Mouse (Mus musculus) MEL (cell line): ENCODE results near the gene Lmntd1. TPM values are rescaled to one million over a fixed set of nuclear protein-coding genes. Genes with fewer than 3 reads are reported as not detected.

Experiments used
- DNase-seq: peaks from one replicate; pipeline ENCODE4 v3.0.0; 2011; ENCODE audit warnings: low read depth, low spot score
- H3K27ac ChIP-seq: 2 replicates; pipeline ENCODE4 v1.5.1; 2012; ENCODE audit warnings: low read depth, mild to moderate bottlenecking, control low read depth, low read length, moderate library complexity; ENCODE audit not compliant: control insufficient read depth
- H3K27me3 ChIP-seq, 2 experiments: fragments of 150-350 bp in 1 of 2; sonication (generic) in 1 of 2; 2 replicates each; pipeline ENCODE4 v1.6.1; 2012; ENCODE audit warnings: low read length in 2 of 2, mild to moderate bottlenecking in 2 of 2, improper control_type of control experiment in 1 of 2, moderate library complexity in 1 of 2; ENCODE audit not compliant: insufficient read depth in 2 of 2, control insufficient read depth in 1 of 2
- H3K36me3 ChIP-seq, 2 experiments: 2 replicates each; pipeline ENCODE4 v1.6.1; 2012 to 2014; ENCODE audit warnings: low read length in 2 of 2, improper control_type of control experiment in 1 of 2, inconsistent platforms in 1 of 2, mild to moderate bottlenecking in 1 of 2; ENCODE audit not compliant: insufficient read depth in 2 of 2, control insufficient read depth in 1 of 2
- H3K4me1 ChIP-seq, 2 experiments: fragments of 150-350 bp in 1 of 2; sonication (generic) in 1 of 2; 2 replicates each; pipeline ENCODE4 v1.6.1; 2012; ENCODE audit warnings: low read length in 2 of 2, improper control_type of control experiment in 1 of 2, mild to moderate bottlenecking in 1 of 2; ENCODE audit not compliant: insufficient read depth in 2 of 2, control insufficient read depth in 1 of 2
- H3K4me3 ChIP-seq, 2 experiments: fragments of 150-350 bp in 1 of 2; sonication (generic) in 1 of 2; 2 replicates each; pipeline ENCODE4 v1.5.1; 2012; ENCODE audit warnings: low read depth in 2 of 2, low read length in 2 of 2, mild to moderate bottlenecking in 2 of 2, moderate library complexity in 2 of 2, control low read depth in 1 of 2, improper control_type of control experiment in 1 of 2; ENCODE audit not compliant: control insufficient read depth in 1 of 2, insufficient read depth in 1 of 2
- H3K79me2 ChIP-seq: 2 replicates; pipeline ENCODE4 v1.6.1; 2012; ENCODE audit warnings: mild to moderate bottlenecking, low read length, moderate library complexity; ENCODE audit not compliant: control insufficient read depth, poor library complexity, insufficient read depth
- H3K9ac ChIP-seq: 2 replicates; pipeline ENCODE4 v1.6.1; 2012; ENCODE audit warnings: low read depth, mild to moderate bottlenecking, control low read depth, low read length, moderate library complexity; ENCODE audit not compliant: control insufficient read depth, poor library complexity, severe bottlenecking
- H3K9me3 ChIP-seq: fragments of 150-350 bp; sonication (generic); replicated peaks from 2 replicates; pipeline ENCODE4 v1.6.1; 2012; ENCODE audit warnings: mild to moderate bottlenecking, low read length, improper control_type of control experiment, moderate library complexity; ENCODE audit not compliant: insufficient read depth
- CHD2 ChIP-seq: IDR thresholded peaks from 2 replicates; pipeline ENCODE4 v1.6.1; 2011; ENCODE audit warnings: low read length, improper control_type of control experiment
- CTCF ChIP-seq, 3 experiments: IDR thresholded peaks in 2 of 3; conservative IDR thresholded peaks in 1 of 3; 2 replicates each; pipeline ENCODE4 v1.5.1; 2011 to 2012; ENCODE audit warnings: low read length in 3 of 3, low read depth in 2 of 3, mild to moderate bottlenecking in 2 of 3, improper control_type of control experiment in 1 of 3, inconsistent platforms in 1 of 3, mixed read lengths in 1 of 3, moderate library complexity in 1 of 3; ENCODE audit not compliant: control insufficient read depth in 1 of 3, insufficient read depth in 1 of 3, poor library complexity in 1 of 3, severe bottlenecking in 1 of 3
- ELF1 ChIP-seq: IDR thresholded peaks from 2 replicates; pipeline ENCODE4 v1.6.1; 2014; ENCODE audit warnings: low read depth, mild to moderate bottlenecking, inconsistent platforms, low read length, improper control_type of control experiment, moderate library complexity
- HCFC1 ChIP-seq: IDR thresholded peaks from 2 replicates; pipeline ENCODE4 v1.6.1; 2012; ENCODE audit warnings: low read depth, mild to moderate bottlenecking, inconsistent platforms, low read length, improper control_type of control experiment, moderate library complexity
- JUND ChIP-seq: IDR thresholded peaks from 2 replicates; pipeline ENCODE4 v1.6.1; 2011; ENCODE audit warnings: low read depth, mild to moderate bottlenecking, improper control_type of control experiment, low read length
- MAFK ChIP-seq: IDR thresholded peaks from 2 replicates; pipeline ENCODE4 v1.6.1; 2011; ENCODE audit warnings: low read depth, mild to moderate bottlenecking, low read length, improper control_type of control experiment, borderline replicate concordance
- MAX ChIP-seq: IDR thresholded peaks from 2 replicates; pipeline ENCODE4 v1.6.1; 2011; ENCODE audit warnings: low read length, improper control_type of control experiment
- NRF1 ChIP-seq: IDR thresholded peaks from 2 replicates; pipeline ENCODE4 v1.6.1; 2014; ENCODE audit warnings: low read depth, mild to moderate bottlenecking, inconsistent platforms, low read length, improper control_type of control experiment, moderate library complexity; ENCODE audit not compliant: poor library complexity, insufficient read depth, severe bottlenecking
- RAD21 ChIP-seq: IDR thresholded peaks from 2 replicates; pipeline ENCODE4 v1.6.1; 2011; ENCODE audit warnings: mild to moderate bottlenecking, low read depth, low read length, improper control_type of control experiment
- RCOR1 ChIP-seq: IDR thresholded peaks from 2 replicates; pipeline ENCODE4 v1.6.1; 2012; ENCODE audit warnings: low read depth, mild to moderate bottlenecking, inconsistent platforms, low read length, improper control_type of control experiment
- SMC3 ChIP-seq: IDR thresholded peaks from 2 replicates; pipeline ENCODE4 v1.6.1; 2011; ENCODE audit warnings: low read depth, low read length, improper control_type of control experiment
- TAL1 ChIP-seq: IDR thresholded peaks from 2 replicates; pipeline ENCODE4 v1.6.1; 2012; ENCODE audit warnings: mild to moderate bottlenecking, inconsistent platforms, low read length, moderate library complexity, mixed read lengths
- TBP ChIP-seq: IDR thresholded peaks from 2 replicates; pipeline ENCODE4 v1.8.0; 2011; ENCODE audit warnings: low read depth, low read length, improper control_type of control experiment
- TCF12 ChIP-seq: IDR thresholded peaks from 2 replicates; pipeline ENCODE4 v1.6.1; 2014; ENCODE audit warnings: low read depth, mild to moderate bottlenecking, inconsistent platforms, low read length, improper control_type of control experiment, moderate library complexity
- ZC3H11A ChIP-seq: IDR thresholded peaks from 2 replicates; pipeline ENCODE4 v1.6.1; 2012; ENCODE audit warnings: low read depth, mild to moderate bottlenecking, inconsistent platforms, low read length, improper control_type of control experiment
- ZNF384 ChIP-seq: IDR thresholded peaks from 2 replicates; pipeline ENCODE4 v1.6.1; 2012; ENCODE audit warnings: low read depth, mild to moderate bottlenecking, inconsistent platforms, low read length, improper control_type of control experiment
- polyA plus RNA-seq, 2 experiments: library from polyadenylated mRNA; stranded (reverse) in 1 of 2; unstranded in 1 of 2; fragments of >175 nt in 1 of 2; fragments of >200 nt in 1 of 2; gene quantifications; 2 replicates each; pipeline versions ENCODE4 v1.2.1 to v1.2.4; 2012; ENCODE audit warnings: low replicate concordance in 2 of 2, low read depth in 1 of 2; ENCODE audit not compliant: insufficient read length in 2 of 2, insufficient read depth in 1 of 2, missing spikeins in 1 of 2
- total RNA-seq: library from RNA; depleted of rRNA; stranded (reverse); fragments of 300-350 nt; gene quantifications from 2 replicates; pipeline ENCODE4 v1.2.3, GENCODE M21; 2012

The Lmntd1 gene
- total and polyA plus RNA-seq, 3 experiments: not detected

- H3K9ac ChIP-seq: no peak overlapping the region
- DNase-seq: no peak
- H3K27ac ChIP-seq: no peak overlapping the region
Measured at GRCm38 (mm10) chr6:145363698-145364097, 250.4 kb downstream of the Lmntd1 start.

GRCm38 (mm10) chr6:145361109-145361694 is 252.9 kb downstream of the Lmntd1 start:
- peak; percentile 23 for DNase-seq
- TF ChIP-seq RCOR1 (no peak), MAFK (peak; percentile 42; the same call in 1 of the 2 replicates)
- TF ChIP-seq, all 39 proteins: peak for 1
- H3K27ac ChIP-seq: no peak overlapping the region
- H3K4me1 ChIP-seq: peaks cover 0 to 5% of the 10 kb centered on the region in 2 experiments; a peak in 1 of 4 replicates
- no peaks in the 10 kb centered on the region; a peak in 1 of 4 replicates for H3K36me3 ChIP-seq
- H3K4me3 ChIP-seq: no peak overlapping the region
- no peak overlapping the region for H3K9ac ChIP-seq
- H3K9me3 ChIP-seq: no peaks in the 10 kb centered on the region
- H3K27me3 ChIP-seq: no peaks in the 10 kb centered on the region; a peak in 1 of 4 replicates
- no peaks in the 10 kb centered on the region for H3K79me2 ChIP-seq

More at GRCm38 (mm10) chr6:145363698-145364097, 250.4 kb downstream of the Lmntd1 start:
- Histone ChIP-seq H3K79me2 (no peaks in the 10 kb centered on the region), H3K4me3 (no peak overlapping the region), H3K4me1 (peaks cover 0 to 5% of the 10 kb centered on the region in 2 experiments; a peak in 1 of 4 replicates), H3K27me3 (no peaks in the 10 kb centered on the region), H3K9me3 (no peaks in the 10 kb centered on the region), H3K36me3 (no peaks in the 10 kb centered on the region; a peak in 1 of 4 replicates)
- TF ChIP-seq SMC3 (no peak), CHD2 (no peak), TCF12 (no peak), TAL1 (no peak)

GRCm38 (mm10) chr6:145359470-145360430 is 254.4 kb downstream of the Lmntd1 start:
- TF ChIP-seq NRF1 (no peak), ELF1 (0 out of 2 replicates have a peak, but pooled peaks have one; percentile 36), CTCF (IDR thresholded peaks at IDR 0.05 in 2 of 3, conservative IDR thresholded peaks at IDR 0.05 in 1 of 3; ENCODE audit: control insufficient read depth in 1 of 3, insufficient read depth in 1 of 3, low read depth in 2 of 3, low read length in 3 of 3, poor library complexity in 1 of 3, severe bottlenecking in 1 of 3) (peak; percentile 68 to 93 (median 71)), HCFC1 (0 out of 2 replicates have a peak, but pooled peaks have one; percentile 33), TCF12 (no peak), ZNF384 (no peak), SMC3 (peak; percentile 80), ZC3H11A (peak; percentile 59; the same call in 1 of the 2 replicates), JUND (no peak), MAX (no peak), RAD21 (peak; percentile 86), TBP (no peak)
- TF ChIP-seq, all 39 proteins: peak for 6
- Histone ChIP-seq H3K27me3 (no peaks in the 10 kb centered on the region; a peak in 1 of 4 replicates), H3K79me2 (no peaks in the 10 kb centered on the region), H3K4me1 (peaks cover 0 to 5% of the 10 kb centered on the region in 2 experiments; a peak in 1 of 4 replicates), H3K27ac (no peak overlapping the region), H3K4me3 (peak overlapping the region; percentile 6 to 36; a peak in 3 of 4 replicates), H3K36me3 (no peaks in the 10 kb centered on the region; a peak in 1 of 4 replicates), H3K9ac (no peak overlapping the region), H3K9me3 (no peaks in the 10 kb centered on the region)
- DNase-seq: peak; percentile 77
